Mouse (Mus musculus) megakaryocyte progenitor cell, adult 5-6 weeks (primary cell): ENCODE measurements around the gene Btbd35f10. TPM values are rescaled to one million over a fixed set of nuclear protein-coding genes. Genes with fewer than 3 reads are reported as not detected.
"Not testable (repeated sequence)": the region's sequence is repeated elsewhere in the genome, so short reads cannot be mapped to it uniquely, and the experiment has no call there.

Source experiments
- ATAC-seq: replicated peaks from 2 replicates; pipeline ENCODE4 v1.8.0; 2016; ENCODE audit warnings: mild to moderate bottlenecking, moderate TSS enrichment, inconsistent platforms; ENCODE audit not compliant: poor library complexity
- total RNA-seq, 2 experiments: library from RNA; stranded (forward) in 1 of 2; stranded (reverse) in 1 of 2; fragments of 157-497, 149-512 nt in 1 of 2; fragments of 200-1000 nt in 1 of 2; gene quantifications; 2 replicates each; pipeline versions ENCODE4 v1.2.3 to v1.2.4; 2015 to 2017

The Btbd35f10 gene
- not detected in 2 replicates for total RNA-seq (2015)
- not detected in 2 replicates for total RNA-seq (2017)

DNA sequence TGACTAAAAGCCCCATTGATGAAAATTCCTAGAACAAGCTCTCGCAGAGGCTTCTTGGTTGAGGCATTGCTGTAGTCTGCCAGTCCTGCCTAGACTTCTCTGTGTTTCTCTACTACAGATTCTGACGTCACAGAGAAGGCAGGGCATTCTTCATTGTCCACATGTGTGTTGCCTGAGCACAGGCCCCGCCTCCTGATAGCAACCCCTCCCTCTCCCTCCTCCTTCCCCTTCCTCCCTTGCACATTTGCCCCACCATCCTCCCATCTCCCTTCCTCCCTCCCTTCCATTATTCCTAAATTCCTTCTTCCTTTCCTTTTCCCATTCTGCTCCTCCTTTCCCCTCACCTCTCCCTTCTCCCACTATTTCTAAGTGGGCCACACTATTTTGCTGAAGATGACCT is at the start of gene Btbd35f10:
Gene Btbd35f10 (minus strand): TSS at position 101 of the 400 bp plus-strand sequence.
- ATAC-seq: not testable (repeated sequence)

Other genes starting within 250 kb of the Btbd35f10 start
- gene Btbd35f18, start 52.7 kb downstream of the Btbd35f10 start, total RNA-seq (2015): not detected in 2 replicates
- gene Btbd35f18, start 52.7 kb downstream of the Btbd35f10 start, total RNA-seq (2017): not detected in 2 replicates
- gene Btbd35f16, start 204.1 kb upstream of the Btbd35f10 start, total RNA-seq (2015): not detected in 2 replicates
- not detected in 2 replicates for gene Btbd35f16, start 204.1 kb upstream of the Btbd35f10 start, total RNA-seq (2017)